Mouse (Mus musculus) MEL (cell line): Measurements from ENCODE around the gene Opalin. TPM values are rescaled to one million over a fixed set of nuclear protein-coding genes. Genes with fewer than 3 reads are reported as not detected.

Experiments
- DNase-seq: peaks from one replicate; pipeline ENCODE4 v3.0.0; 2011; ENCODE audit warnings: low read depth, low spot score
- H3K27ac ChIP-seq: 2 replicates; pipeline ENCODE4 v1.5.1; 2012; ENCODE audit warnings: low read depth, mild to moderate bottlenecking, control low read depth, low read length, moderate library complexity; ENCODE audit not compliant: control insufficient read depth
- H3K27me3 ChIP-seq, 2 experiments: fragments of 150-350 bp in 1 of 2; sonication (generic) in 1 of 2; 2 replicates each; pipeline ENCODE4 v1.6.1; 2012; ENCODE audit warnings: low read length in 2 of 2, mild to moderate bottlenecking in 2 of 2, improper control_type of control experiment in 1 of 2, moderate library complexity in 1 of 2; ENCODE audit not compliant: insufficient read depth in 2 of 2, control insufficient read depth in 1 of 2
- H3K36me3 ChIP-seq, 2 experiments: 2 replicates each; pipeline ENCODE4 v1.6.1; 2012 to 2014; ENCODE audit warnings: low read length in 2 of 2, improper control_type of control experiment in 1 of 2, inconsistent platforms in 1 of 2, mild to moderate bottlenecking in 1 of 2; ENCODE audit not compliant: insufficient read depth in 2 of 2, control insufficient read depth in 1 of 2
- H3K4me1 ChIP-seq, 2 experiments: fragments of 150-350 bp in 1 of 2; sonication (generic) in 1 of 2; 2 replicates each; pipeline ENCODE4 v1.6.1; 2012; ENCODE audit warnings: low read length in 2 of 2, improper control_type of control experiment in 1 of 2, mild to moderate bottlenecking in 1 of 2; ENCODE audit not compliant: insufficient read depth in 2 of 2, control insufficient read depth in 1 of 2
- H3K4me3 ChIP-seq, 2 experiments: fragments of 150-350 bp in 1 of 2; sonication (generic) in 1 of 2; 2 replicates each; pipeline ENCODE4 v1.5.1; 2012; ENCODE audit warnings: low read depth in 2 of 2, low read length in 2 of 2, mild to moderate bottlenecking in 2 of 2, moderate library complexity in 2 of 2, control low read depth in 1 of 2, improper control_type of control experiment in 1 of 2; ENCODE audit not compliant: control insufficient read depth in 1 of 2, insufficient read depth in 1 of 2
- H3K79me2 ChIP-seq: 2 replicates; pipeline ENCODE4 v1.6.1; 2012; ENCODE audit warnings: mild to moderate bottlenecking, low read length, moderate library complexity; ENCODE audit not compliant: control insufficient read depth, poor library complexity, insufficient read depth
- H3K9ac ChIP-seq: 2 replicates; pipeline ENCODE4 v1.6.1; 2012; ENCODE audit warnings: low read depth, mild to moderate bottlenecking, control low read depth, low read length, moderate library complexity; ENCODE audit not compliant: control insufficient read depth, poor library complexity, severe bottlenecking
- H3K9me3 ChIP-seq: fragments of 150-350 bp; sonication (generic); replicated peaks from 2 replicates; pipeline ENCODE4 v1.6.1; 2012; ENCODE audit warnings: mild to moderate bottlenecking, low read length, improper control_type of control experiment, moderate library complexity; ENCODE audit not compliant: insufficient read depth
- BHLHE40 ChIP-seq: IDR thresholded peaks from 2 replicates; pipeline ENCODE4 v1.6.1; 2012; ENCODE audit warnings: low read depth, mild to moderate bottlenecking, inconsistent platforms, low read length, improper control_type of control experiment, borderline replicate concordance
- CHD1 ChIP-seq: IDR thresholded peaks from 2 replicates; pipeline ENCODE4 v1.6.1; 2012; ENCODE audit warnings: low read depth, mild to moderate bottlenecking, inconsistent platforms, low read length, improper control_type of control experiment
- CHD2 ChIP-seq: IDR thresholded peaks from 2 replicates; pipeline ENCODE4 v1.6.1; 2011; ENCODE audit warnings: low read length, improper control_type of control experiment
- CTCF ChIP-seq, 3 experiments: IDR thresholded peaks in 2 of 3; conservative IDR thresholded peaks in 1 of 3; 2 replicates each; pipeline ENCODE4 v1.5.1; 2011 to 2012; ENCODE audit warnings: low read length in 3 of 3, low read depth in 2 of 3, mild to moderate bottlenecking in 2 of 3, improper control_type of control experiment in 1 of 3, inconsistent platforms in 1 of 3, mixed read lengths in 1 of 3, moderate library complexity in 1 of 3; ENCODE audit not compliant: control insufficient read depth in 1 of 3, insufficient read depth in 1 of 3, poor library complexity in 1 of 3, severe bottlenecking in 1 of 3
- ELF1 ChIP-seq: IDR thresholded peaks from 2 replicates; pipeline ENCODE4 v1.6.1; 2014; ENCODE audit warnings: low read depth, mild to moderate bottlenecking, inconsistent platforms, low read length, improper control_type of control experiment, moderate library complexity
- GABPA ChIP-seq: IDR thresholded peaks from 2 replicates; pipeline ENCODE4 v1.6.1; 2012; ENCODE audit warnings: low read depth, mild to moderate bottlenecking, inconsistent platforms, low read length, improper control_type of control experiment, moderate library complexity
- GATA1 ChIP-seq: IDR thresholded peaks from 2 replicates; pipeline ENCODE4 v1.6.1; 2011; ENCODE audit warnings: low read depth, low read length, improper control_type of control experiment
- HCFC1 ChIP-seq: IDR thresholded peaks from 2 replicates; pipeline ENCODE4 v1.6.1; 2012; ENCODE audit warnings: low read depth, mild to moderate bottlenecking, inconsistent platforms, low read length, improper control_type of control experiment, moderate library complexity
- JUND ChIP-seq: IDR thresholded peaks from 2 replicates; pipeline ENCODE4 v1.6.1; 2011; ENCODE audit warnings: low read depth, mild to moderate bottlenecking, improper control_type of control experiment, low read length
- MAZ ChIP-seq: IDR thresholded peaks from 2 replicates; pipeline ENCODE4 v1.6.1; 2012; ENCODE audit warnings: low read depth, mild to moderate bottlenecking, inconsistent platforms, low read length, improper control_type of control experiment
- MEF2A ChIP-seq: IDR thresholded peaks from 2 replicates; pipeline ENCODE4 v1.6.1; 2014; ENCODE audit warnings: low read depth, mild to moderate bottlenecking, inconsistent platforms, low read length, improper control_type of control experiment; ENCODE audit not compliant: poor library complexity, insufficient replicate concordance, severe bottlenecking; ENCODE audit errors: extremely low read depth
- MYB ChIP-seq: IDR thresholded peaks from 2 replicates; pipeline ENCODE4 v1.6.1; 2011; ENCODE audit warnings: mild to moderate bottlenecking, low read depth, low read length, improper control_type of control experiment
- MYC ChIP-seq: IDR thresholded peaks from 2 replicates; pipeline ENCODE4 v1.6.1; 2011; ENCODE audit warnings: low read depth, mild to moderate bottlenecking, low read length, improper control_type of control experiment, moderate library complexity
- POLR2A ChIP-seq, 2 experiments: IDR thresholded peaks; 2 replicates each; pipeline ENCODE4 v1.6.1; 2011 to 2012; ENCODE audit warnings: low read length in 2 of 2, mild to moderate bottlenecking in 2 of 2, control low read depth in 1 of 2, improper control_type of control experiment in 1 of 2, low read depth in 1 of 2, moderate library complexity in 1 of 2; ENCODE audit not compliant: control insufficient read depth in 1 of 2, insufficient read depth in 1 of 2, poor library complexity in 1 of 2
- POLR2AphosphoS5 ChIP-seq: IDR thresholded peaks from 2 replicates; pipeline ENCODE4 v1.6.1; 2012; ENCODE audit warnings: low read depth, borderline replicate concordance, mild to moderate bottlenecking, inconsistent platforms, low read length, moderate library complexity, mixed read lengths
- RAD21 ChIP-seq: IDR thresholded peaks from 2 replicates; pipeline ENCODE4 v1.6.1; 2011; ENCODE audit warnings: mild to moderate bottlenecking, low read depth, low read length, improper control_type of control experiment
- SIN3A ChIP-seq: IDR thresholded peaks from 2 replicates; pipeline ENCODE4 v1.6.1; 2012; ENCODE audit warnings: low read length, improper control_type of control experiment, inconsistent platforms
- SMC3 ChIP-seq: IDR thresholded peaks from 2 replicates; pipeline ENCODE4 v1.6.1; 2011; ENCODE audit warnings: low read depth, low read length, improper control_type of control experiment
- TAL1 ChIP-seq: IDR thresholded peaks from 2 replicates; pipeline ENCODE4 v1.6.1; 2012; ENCODE audit warnings: mild to moderate bottlenecking, inconsistent platforms, low read length, moderate library complexity, mixed read lengths
- USF2 ChIP-seq, 2 experiments: IDR thresholded peaks; 2 replicates each; pipeline ENCODE4 v1.6.1; 2011 to 2012; ENCODE audit warnings: improper control_type of control experiment in 2 of 2, low read length in 2 of 2, borderline replicate concordance in 1 of 2, inconsistent platforms in 1 of 2, low read depth in 1 of 2, mild to moderate bottlenecking in 1 of 2; ENCODE audit not compliant: insufficient read depth in 1 of 2
- ZMIZ1 ChIP-seq: IDR thresholded peaks from 2 replicates; pipeline ENCODE4 v1.6.1; 2012; ENCODE audit warnings: low read depth, mild to moderate bottlenecking, inconsistent platforms, low read length, improper control_type of control experiment, moderate library complexity
- ZNF384 ChIP-seq: IDR thresholded peaks from 2 replicates; pipeline ENCODE4 v1.6.1; 2012; ENCODE audit warnings: low read depth, mild to moderate bottlenecking, inconsistent platforms, low read length, improper control_type of control experiment
- polyA plus RNA-seq, 2 experiments: library from polyadenylated mRNA; stranded (reverse) in 1 of 2; unstranded in 1 of 2; fragments of >175 nt in 1 of 2; fragments of >200 nt in 1 of 2; gene quantifications; 2 replicates each; pipeline versions ENCODE4 v1.2.1 to v1.2.4; 2012; ENCODE audit warnings: low replicate concordance in 2 of 2, low read depth in 1 of 2; ENCODE audit not compliant: insufficient read length in 2 of 2, insufficient read depth in 1 of 2, missing spikeins in 1 of 2
- total RNA-seq: library from RNA; depleted of rRNA; stranded (reverse); fragments of 300-350 nt; gene quantifications from 2 replicates; pipeline ENCODE4 v1.2.3, GENCODE M21; 2012

The Opalin gene
- total and polyA plus RNA-seq, 3 experiments: not detected

- DNase-seq: no peak
- no peaks in the 10 kb centered on the region for H3K36me3 ChIP-seq
- H3K4me3 ChIP-seq: no peak overlapping the region
- no peaks in the 10 kb centered on the region for H3K4me1 ChIP-seq
- no peak overlapping the region for H3K9ac ChIP-seq
- peaks cover 0 to 1% of the 10 kb centered on the region in 2 experiments; a peak in 1 of 4 replicates for H3K27me3 ChIP-seq
- no peak overlapping the region for H3K27ac ChIP-seq
- H3K9me3 ChIP-seq: no peaks in the 10 kb centered on the region
- TF ChIP-seq MAZ: no peak
- TF ChIP-seq RAD21: no peak
- TF ChIP-seq MYB: no peak
- TF ChIP-seq USF2 (IDR thresholded peaks at IDR 0.05; ENCODE audit: borderline replicate concordance in 1 of 2, insufficient read depth in 1 of 2, low read depth in 1 of 2, low read length in 2 of 2): no peak
- no peak for TF ChIP-seq SIN3A
- no peak for TF ChIP-seq BHLHE40
- no peak for TF ChIP-seq ZNF384
- no peak for TF ChIP-seq TAL1
- no peak for TF ChIP-seq GABPA
- TF ChIP-seq CHD2: no peak
- TF ChIP-seq ELF1: no peak
- TF ChIP-seq GATA1: no peak
- TF ChIP-seq CHD1: no peak
- TF ChIP-seq MEF2A: no peak
- no peak for TF ChIP-seq JUND
- no peak for TF ChIP-seq MYC
- TF ChIP-seq POLR2AphosphoS5: no peak
- no peaks in the 10 kb centered on the region for H3K79me2 ChIP-seq
Observed at GRCm38 (mm10) chr19:41091901-41092300, 15.0 kb upstream of the Opalin start.

GRCm38 (mm10) chr19:41089833-41090232 lies 12.9 kb upstream of the Opalin start:
- Histone ChIP-seq H3K27me3 (no peaks in the 10 kb centered on the region; a peak in 1 of 4 replicates), H3K4me1 (no peaks in the 10 kb centered on the region), H3K9ac (no peak overlapping the region), H3K79me2 (no peaks in the 10 kb centered on the region), H3K9me3 (no peaks in the 10 kb centered on the region), H3K4me3 (no peak overlapping the region), H3K36me3 (no peaks in the 10 kb centered on the region)
- DNase-seq: peak; percentile 65
- no peak for TF ChIP-seq BHLHE40
- TF ChIP-seq SMC3: peak; percentile 44
- TF ChIP-seq HCFC1: no peak
- no peak for TF ChIP-seq ZMIZ1
- TF ChIP-seq RAD21: peak; percentile 33
- peak; percentile 65 to 85 (median 72) for TF ChIP-seq CTCF (IDR thresholded peaks at IDR 0.05 in 2 of 3, conservative IDR thresholded peaks at IDR 0.05 in 1 of 3; ENCODE audit: control insufficient read depth in 1 of 3, insufficient read depth in 1 of 3, low read depth in 2 of 3, low read length in 3 of 3, poor library complexity in 1 of 3, severe bottlenecking in 1 of 3)
- TF ChIP-seq POLR2A (IDR thresholded peaks at IDR 0.05; ENCODE audit: control insufficient read depth in 1 of 2, insufficient read depth in 1 of 2, low read depth in 1 of 2, low read length in 2 of 2, poor library complexity in 1 of 2): no peak
- TF ChIP-seq, all 39 proteins: peak for 3
- no peak overlapping the region for H3K27ac ChIP-seq
